Mouse (Mus musculus) left cerebral cortex, adult 9 months (tissue): ENCODE measurements around the gene Sez6.

Experiments
- DNase-seq, 2 experiments: peaks; one replicate each; pipeline ENCODE4 v3.0.0; 2022; ENCODE audit warnings: low spot score in 2 of 2

Gene Sez6

GRCm38 (mm10) chr11:77930751-77931540, at the start of gene Sez6:
Sez6 (plus strand) TSS chr11:77930800.
- peak; percentile 55 to 80 for DNase-seq

- no peak for DNase-seq
Measured at GRCm38 (mm10) chr11:77884524-77885245, 45.9 kb upstream of the Sez6 start.

DNA sequence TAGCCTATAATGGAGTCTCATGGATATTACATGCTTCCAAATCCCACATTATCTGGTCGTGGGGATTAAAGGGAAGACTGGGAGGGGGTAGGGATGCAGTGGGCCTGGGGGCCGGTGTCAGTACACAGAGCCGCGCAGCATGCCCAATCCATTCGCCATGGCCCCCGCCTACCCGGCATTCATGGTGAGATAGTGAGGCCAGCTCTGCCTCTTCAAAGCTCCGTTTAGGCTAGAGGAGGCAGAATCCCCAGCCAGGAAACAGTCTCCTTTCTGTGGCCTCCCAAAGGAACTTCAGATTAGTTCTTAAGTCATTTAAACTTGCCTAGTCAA, 45.4 kb upstream of the Sez6 start:
- DNase-seq = no peak

- DNase-seq = peak in 1 of 2 experiments; percentile 47
Measured at GRCm38 (mm10) chr11:77887373-77887960, 43.1 kb upstream of the Sez6 start.

DNA sequence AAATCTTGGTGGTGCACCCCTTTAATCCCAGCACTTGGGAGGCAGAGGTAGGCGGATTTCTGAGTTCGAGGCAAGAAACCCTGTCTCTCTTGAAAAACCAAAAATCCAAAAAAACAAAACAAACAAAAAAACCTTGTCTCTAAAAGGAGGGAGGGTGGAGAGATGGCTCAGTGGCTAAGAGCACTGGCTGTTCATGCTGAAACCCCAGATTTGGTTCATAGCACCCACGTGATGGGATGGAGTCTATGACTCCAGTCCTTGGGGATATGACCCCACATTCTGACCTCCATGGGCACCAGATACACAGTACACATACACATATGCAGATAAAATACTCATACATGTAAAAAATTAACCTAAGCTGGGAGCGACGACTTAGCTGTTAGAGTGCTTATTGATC, 41.8 kb upstream of the Sez6 start:
- no peak for DNase-seq

- no peak for DNase-seq
Measured at GRCm38 (mm10) chr11:77889484-77889883, 41.1 kb upstream of the Sez6 start.

DNA sequence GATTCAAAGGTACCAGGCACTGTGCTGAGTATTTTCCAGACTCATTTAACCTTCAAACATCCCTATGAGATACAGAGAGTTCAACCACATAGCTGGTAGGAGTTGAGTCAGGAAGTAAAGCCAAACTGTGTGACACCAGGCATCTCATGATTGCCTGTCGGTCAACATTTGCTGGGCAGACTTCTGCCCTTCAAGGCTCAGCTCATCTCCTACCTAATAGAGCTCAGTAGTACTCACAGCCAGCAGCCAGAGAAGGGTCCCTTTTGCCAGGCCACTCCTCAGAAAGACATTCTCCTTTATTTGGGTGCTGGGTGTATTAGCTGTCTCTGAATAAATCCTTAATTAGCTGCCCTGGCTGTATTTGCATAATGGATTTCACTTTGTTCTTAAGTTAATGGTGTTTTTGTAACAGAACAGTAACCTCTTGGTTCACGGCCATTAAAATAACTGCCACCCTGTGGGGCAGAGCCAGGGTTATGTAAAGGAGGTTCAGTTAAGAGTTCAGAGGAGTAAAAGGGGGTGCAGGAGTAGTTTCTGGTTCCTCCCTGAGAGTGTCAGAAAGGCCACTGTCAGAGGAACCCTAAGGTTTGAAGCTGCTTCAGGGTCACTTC, 39.8 kb upstream of the Sez6 start:
- no peak for DNase-seq

DNA sequence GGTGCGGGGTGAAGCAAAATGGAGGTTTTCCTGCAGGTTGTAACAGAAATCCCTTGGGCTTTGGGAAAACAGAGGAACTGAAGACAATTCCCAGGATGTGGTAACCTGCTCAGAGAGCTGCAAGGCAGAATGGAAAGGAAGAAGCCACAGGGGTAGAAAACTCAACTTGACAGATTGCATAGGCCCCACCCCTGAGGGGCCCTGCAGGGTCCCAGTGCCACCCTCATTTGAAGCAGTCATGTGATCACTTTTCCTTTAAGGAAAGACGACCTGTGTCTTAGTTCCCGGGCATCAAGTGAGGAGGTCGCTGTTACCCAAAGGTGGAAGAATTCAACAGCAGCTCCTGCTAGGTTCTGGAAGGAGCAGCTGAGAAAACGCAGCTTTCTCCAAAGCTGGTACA, 37.7 kb upstream of the Sez6 start:
- DNase-seq = no peak

DNA sequence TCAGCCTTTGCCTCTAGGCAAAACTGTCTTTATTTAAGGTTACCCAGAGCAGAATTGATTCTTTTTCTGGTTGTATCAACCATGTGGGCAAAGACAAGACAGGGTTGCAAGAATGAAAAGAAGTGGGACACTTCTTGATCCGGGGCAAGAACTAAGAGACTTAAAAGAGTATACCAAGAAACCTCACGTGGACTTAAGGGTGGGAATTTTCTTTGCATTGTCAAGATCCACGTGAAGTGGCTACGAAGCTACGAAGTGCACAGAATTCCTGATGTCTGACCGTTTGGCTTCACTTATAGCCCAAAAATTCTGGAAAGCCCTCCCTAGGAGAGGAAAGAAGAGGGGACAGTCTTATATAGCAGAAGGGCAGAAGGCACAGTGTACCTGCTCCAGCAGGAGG, 37.3 kb upstream of the Sez6 start:
- no peak for DNase-seq

- peak; percentile 68 to 81 for DNase-seq
Measured at GRCm38 (mm10) chr11:77893787-77894718, 36.5 kb upstream of the Sez6 start, which contains the start of gene Pipox. Pipox (minus strand) TSS chr11:77894096.

GRCm38 (mm10) chr11:77894967-77895366, 35.6 kb upstream of the Sez6 start:
- DNase-seq = no peak

DNA sequence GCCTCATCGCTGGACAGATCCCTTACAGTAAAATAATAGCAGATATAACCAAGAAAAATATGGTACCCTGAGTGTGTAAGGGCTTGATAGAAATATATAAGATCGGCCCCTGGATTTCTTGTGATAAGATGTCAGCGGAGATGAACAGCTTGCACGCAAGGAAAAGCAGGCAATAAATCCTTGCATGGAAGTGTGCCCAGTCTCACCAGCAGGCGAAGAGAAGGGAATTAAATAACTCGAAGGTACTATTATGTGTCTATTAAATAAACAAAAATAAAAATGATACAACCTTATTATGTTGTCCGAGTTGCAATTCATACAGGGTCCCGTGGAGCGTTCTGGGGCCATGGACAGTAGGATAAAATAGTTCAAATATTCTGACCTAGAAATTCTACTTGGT, 34.6 kb upstream of the Sez6 start:
- no peak for DNase-seq

DNA sequence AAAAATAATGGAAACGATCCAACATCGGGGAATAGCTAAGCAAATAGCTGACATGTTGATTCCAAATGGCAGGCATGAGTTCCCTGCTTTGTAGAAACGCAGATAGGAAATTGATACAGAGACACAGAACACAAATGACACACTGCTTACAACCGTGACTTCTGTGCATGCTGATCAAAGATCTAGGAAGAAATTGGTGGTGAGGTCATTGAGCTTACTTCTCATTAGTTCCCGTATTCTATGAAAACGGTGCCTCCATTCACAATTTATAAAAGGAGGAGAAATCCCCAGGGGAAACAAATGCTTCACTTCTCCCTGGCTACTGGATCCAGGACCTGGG, 34.1 kb upstream of the Sez6 start:
- no peak for DNase-seq

DNA sequence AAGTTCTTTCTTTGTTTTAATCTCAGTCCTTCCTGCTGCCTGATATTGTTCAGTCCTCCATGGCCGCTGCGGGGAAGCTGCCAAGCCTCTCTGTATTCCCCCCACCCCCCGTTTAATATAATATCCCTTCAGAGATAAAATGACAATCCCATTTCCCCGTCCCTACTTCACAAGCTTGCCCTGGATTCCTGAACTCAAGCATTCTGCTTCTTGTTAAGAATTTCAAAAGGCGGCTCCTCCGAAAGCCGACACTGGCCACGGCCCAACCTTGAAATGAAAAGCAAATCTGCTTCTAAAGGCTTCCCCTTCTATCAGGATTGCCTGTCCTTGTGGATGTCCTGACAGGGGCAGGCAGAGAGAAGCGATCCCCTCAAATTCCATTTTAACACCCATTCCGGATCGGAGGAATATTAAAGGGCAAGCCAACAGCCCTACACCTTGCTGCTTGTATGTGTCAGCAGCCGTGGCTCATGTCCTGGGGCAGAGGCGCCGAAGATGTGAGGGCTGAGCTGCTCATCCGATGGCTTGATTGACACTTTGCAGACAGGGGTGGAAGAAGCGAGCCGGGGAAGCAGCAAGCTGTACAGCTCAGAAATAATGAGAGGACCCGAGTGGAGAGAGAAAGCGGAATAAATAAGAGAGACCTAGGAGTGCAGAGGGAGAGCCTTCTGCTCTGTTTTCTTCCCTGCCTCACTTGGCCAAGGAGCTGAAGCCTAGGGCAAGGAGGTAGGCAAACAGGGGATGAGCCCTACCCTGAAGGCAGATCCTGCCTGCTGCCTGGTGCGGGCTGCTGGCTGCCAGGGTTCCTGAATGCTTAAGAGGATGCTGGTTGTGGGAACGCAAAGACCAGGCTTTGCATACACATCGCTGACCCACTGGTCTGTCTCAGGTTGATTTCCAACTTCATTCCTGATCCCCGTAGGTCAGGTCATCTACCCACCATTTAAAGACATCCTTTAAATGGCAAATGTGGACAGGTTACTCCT, 33.5 kb upstream of the Sez6 start:
- DNase-seq = no peak

DNA sequence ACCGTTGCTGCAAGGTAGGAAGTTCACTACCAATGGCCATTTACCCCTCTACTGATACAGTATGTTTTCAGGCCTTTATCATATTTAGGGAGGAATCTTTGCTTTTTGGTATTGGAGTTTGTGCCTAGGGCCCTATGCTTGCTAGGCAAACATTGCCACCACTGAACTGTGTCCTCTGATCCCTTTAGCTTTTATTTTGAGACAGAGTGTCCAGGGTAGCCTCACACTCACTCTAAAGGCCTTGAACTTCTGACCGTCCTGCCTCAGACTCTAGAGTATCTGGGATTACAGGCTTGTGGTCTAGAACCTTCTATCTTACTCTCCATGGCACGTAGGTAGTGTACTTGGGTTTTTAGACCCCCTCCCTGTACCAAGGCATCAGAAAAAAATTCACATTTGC, 30.4 kb upstream of the Sez6 start:
- no peak for DNase-seq

GRCm38 (mm10) chr11:77900696-77901095, 29.9 kb upstream of the Sez6 start:
- no peak for DNase-seq

- DNase-seq = no peak
Measured at GRCm38 (mm10) chr11:77901366-77901765, 29.2 kb upstream of the Sez6 start.

- DNase-seq = peak in 1 of 2 experiments; percentile 52
Measured at GRCm38 (mm10) chr11:77901775-77902355, 28.7 kb upstream of the Sez6 start.

DNA sequence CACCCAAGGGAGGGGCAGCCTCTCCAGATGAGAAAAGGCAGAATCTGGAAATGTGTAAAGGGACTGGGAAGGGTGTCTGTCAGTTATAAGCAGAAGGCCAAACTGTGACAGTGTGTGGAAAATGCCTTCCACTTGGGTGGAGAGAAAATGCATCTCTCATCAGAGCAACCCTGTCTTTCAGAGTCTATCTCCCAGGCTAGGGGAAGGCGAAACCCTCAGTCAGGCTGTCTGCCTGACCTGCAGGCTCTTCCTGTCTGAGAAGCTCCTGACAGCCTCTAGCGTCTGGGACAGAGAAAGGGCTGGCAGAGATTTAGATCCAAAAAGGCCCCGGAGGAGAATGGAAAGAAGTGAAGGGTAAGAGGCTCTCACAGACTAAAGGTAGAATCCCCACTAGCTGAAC, 26.8 kb upstream of the Sez6 start:
- no peak for DNase-seq

GRCm38 (mm10) chr11:77904707-77905106, 25.9 kb upstream of the Sez6 start:
- no peak for DNase-seq
